Mouse (Mus musculus): ENCODE measurements around the gene Gm20425. TPM values are rescaled to one million over a fixed set of nuclear protein-coding genes. Genes with fewer than 3 reads are reported as not detected.
"Not testable (repeated sequence)": the region's sequence is repeated elsewhere in the genome, so short reads cannot be mapped to it uniquely, and the experiment has no call there.

Gm20425 gene
- polyA plus RNA-seq, 1 experiment from 2014 or later: 1.6 TPM

- no peaks in the 10 kb centered on the region for H3K36me3 ChIP-seq (ENCODE audit: control insufficient read depth, insufficient read depth, low read length)
- DNase-seq (ENCODE audit: low spot score) (peak; percentile 83), ATAC-seq (ENCODE audit: low FRiP score) (peak; percentile 82)
- H3K9ac ChIP-seq (ENCODE audit: low read depth, low read length): peak overlapping the region; percentile 25; the same call in 1 of the 2 replicates
- H3K4me2 ChIP-seq (replicated peaks; ENCODE audit: low read depth, low read length): peak overlapping the region; percentile 39
- H3K27ac ChIP-seq (ENCODE audit: low read depth, low read length): no peak overlapping the region
- no peaks in the 10 kb centered on the region for H3K4me1 ChIP-seq (replicated peaks; ENCODE audit: control insufficient read depth, insufficient read depth, low read length)
- 4% methylated on average over 20 of the region's 20 CpGs for WGBS
- no peaks in the 10 kb centered on the region for H3K27me3 ChIP-seq (ENCODE audit: control insufficient read depth, insufficient read depth, low read length)
- no peaks in the 10 kb centered on the region for H3K9me3 ChIP-seq (ENCODE audit: control insufficient read depth, low read length)
- 0 out of 2 replicates have a peak overlapping the region, but pooled peaks have one; percentile 4 for H3K4me3 ChIP-seq (ENCODE audit: low read depth, low read length)
These were observed 49.1 kb downstream of the Gm20425 start for GRCm38 (mm10) chr9:103180807-103181565.

DNA sequence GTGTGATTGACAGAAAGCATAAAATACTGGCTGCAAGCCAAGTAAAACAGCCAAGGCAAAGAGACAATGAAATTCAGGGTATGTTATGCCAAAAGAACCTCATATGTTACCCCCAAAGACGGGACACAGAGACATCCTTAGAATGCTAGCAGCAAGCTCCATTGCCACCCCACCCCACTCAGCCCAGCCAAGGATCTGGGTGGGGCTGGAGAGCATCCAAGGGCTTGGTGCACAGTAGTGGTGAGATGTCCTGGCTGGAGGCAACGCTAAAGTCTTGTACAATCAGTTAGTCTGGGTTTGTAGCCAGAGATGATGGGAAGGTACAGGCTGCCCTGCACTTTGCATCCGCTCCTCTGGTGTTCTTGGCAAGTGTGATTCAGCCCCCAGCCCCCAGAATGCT lies 49.8 kb downstream of the Gm20425 start:
- no peak overlapping the region for H3K4me3 ChIP-seq (ENCODE audit: low read depth, low read length)
- no peaks in the 10 kb centered on the region for H3K27me3 ChIP-seq (ENCODE audit: control insufficient read depth, insufficient read depth, low read length)
- no peaks in the 10 kb centered on the region for H3K36me3 ChIP-seq (ENCODE audit: control insufficient read depth, insufficient read depth, low read length)
- 80% methylated on average over 3 of the region's 3 CpGs for WGBS
- H3K4me2 ChIP-seq (replicated peaks; ENCODE audit: low read depth, low read length): no peak overlapping the region; the same call in 1 of the 2 replicates
- no peak overlapping the region for H3K27ac ChIP-seq (ENCODE audit: low read depth, low read length)
- DNase-seq (ENCODE audit: low spot score) (no peak), ATAC-seq (ENCODE audit: low FRiP score) (no peak)
- H3K4me1 ChIP-seq (replicated peaks; ENCODE audit: control insufficient read depth, insufficient read depth, low read length): no peaks in the 10 kb centered on the region
- H3K9me3 ChIP-seq (ENCODE audit: control insufficient read depth, low read length): no peaks in the 10 kb centered on the region
- peak overlapping the region; percentile 25; the same call in 1 of the 2 replicates for H3K9ac ChIP-seq (ENCODE audit: low read depth, low read length)

- Histone ChIP-seq H3K4me3 (ENCODE audit: low read depth, low read length) (no peak overlapping the region), H3K36me3 (ENCODE audit: control insufficient read depth, insufficient read depth, low read length) (no peaks in the 10 kb centered on the region), H3K4me2 (replicated peaks; ENCODE audit: low read depth, low read length) (no peak overlapping the region), H3K27ac (ENCODE audit: low read depth, low read length) (no peak overlapping the region), H3K9me3 (ENCODE audit: control insufficient read depth, low read length) (no peaks in the 10 kb centered on the region), H3K9ac (ENCODE audit: low read depth, low read length) (no peak overlapping the region), H3K27me3 (ENCODE audit: control insufficient read depth, insufficient read depth, low read length) (no peaks in the 10 kb centered on the region), H3K4me1 (replicated peaks; ENCODE audit: control insufficient read depth, insufficient read depth, low read length) (no peaks in the 10 kb centered on the region)
- ATAC-seq (ENCODE audit: low FRiP score) (no peak), DNase-seq (ENCODE audit: low spot score) (no peak)
- 95% methylated on average over 7 of the region's 7 CpGs for WGBS
These were observed 54.4 kb downstream of the Gm20425 start for GRCm38 (mm10) chr9:103175692-103176091.

- Histone ChIP-seq H3K9me3 (ENCODE audit: control insufficient read depth, low read length) (no peaks in the 10 kb centered on the region), H3K4me1 (replicated peaks; ENCODE audit: control insufficient read depth, insufficient read depth, low read length) (no peaks in the 10 kb centered on the region), H3K4me2 (replicated peaks; ENCODE audit: low read depth, low read length) (no peak overlapping the region), H3K27me3 (ENCODE audit: control insufficient read depth, insufficient read depth, low read length) (no peaks in the 10 kb centered on the region), H3K36me3 (ENCODE audit: control insufficient read depth, insufficient read depth, low read length) (no peaks in the 10 kb centered on the region), H3K27ac (ENCODE audit: low read depth, low read length) (no peak overlapping the region), H3K4me3 (ENCODE audit: low read depth, low read length) (no peak overlapping the region), H3K9ac (ENCODE audit: low read depth, low read length) (no peak overlapping the region)
- ATAC-seq (ENCODE audit: low FRiP score) (no peak), DNase-seq (ENCODE audit: low spot score) (peak; percentile 17)
- WGBS: 59% methylated on average over 6 of the region's 6 CpGs
These were observed 55.2 kb downstream of the Gm20425 start for GRCm38 (mm10) chr9:103174771-103175519.

- H3K36me3 ChIP-seq (ENCODE audit: control insufficient read depth, insufficient read depth, low read length): no peaks in the 10 kb centered on the region
- no peaks in the 10 kb centered on the region for H3K9me3 ChIP-seq (ENCODE audit: control insufficient read depth, low read length)
- no peak for DNase-seq (ENCODE audit: low spot score)
- H3K27me3 ChIP-seq (ENCODE audit: control insufficient read depth, insufficient read depth, low read length): no peaks in the 10 kb centered on the region
- H3K27ac ChIP-seq (ENCODE audit: low read depth, low read length): no peak overlapping the region
- ATAC-seq (ENCODE audit: low FRiP score): no peak
- WGBS: 81% methylated on average over 7 of the region's 7 CpGs
- no peak overlapping the region for H3K4me2 ChIP-seq (replicated peaks; ENCODE audit: low read depth, low read length)
- no peaks in the 10 kb centered on the region for H3K4me1 ChIP-seq (replicated peaks; ENCODE audit: control insufficient read depth, insufficient read depth, low read length)
- no peak overlapping the region for H3K4me3 ChIP-seq (ENCODE audit: low read depth, low read length)
- H3K9ac ChIP-seq (ENCODE audit: low read depth, low read length): no peak overlapping the region
These were observed 61.3 kb downstream of the Gm20425 start for GRCm38 (mm10) chr9:103168771-103169170.

DNA sequence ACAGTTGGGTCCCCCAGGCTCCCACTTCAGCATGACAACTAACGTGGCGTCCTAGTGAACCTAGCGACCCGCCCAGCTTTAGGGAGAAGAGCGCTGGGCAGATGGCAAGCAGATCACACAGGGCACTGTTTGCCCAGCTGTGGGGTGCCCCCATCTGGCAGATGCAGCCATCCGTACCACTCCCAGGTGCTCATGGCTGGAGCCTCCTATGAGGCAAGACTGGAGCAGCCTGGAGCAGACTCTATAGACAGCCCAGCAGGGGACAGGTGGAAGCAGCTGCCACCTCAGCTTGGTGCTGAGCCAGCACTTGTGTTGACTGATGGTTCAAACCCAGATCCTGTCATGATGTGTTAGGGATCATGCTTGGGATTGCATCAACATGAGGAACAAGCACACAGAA lies 62.1 kb downstream of the Gm20425 start:
- Histone ChIP-seq H3K4me2 (replicated peaks; ENCODE audit: low read depth, low read length) (no peak overlapping the region), H3K4me1 (replicated peaks; ENCODE audit: control insufficient read depth, insufficient read depth, low read length) (no peaks in the 10 kb centered on the region), H3K27me3 (ENCODE audit: control insufficient read depth, insufficient read depth, low read length) (no peaks in the 10 kb centered on the region), H3K36me3 (ENCODE audit: control insufficient read depth, insufficient read depth, low read length) (no peaks in the 10 kb centered on the region), H3K9ac (ENCODE audit: low read depth, low read length) (no peak overlapping the region), H3K4me3 (ENCODE audit: low read depth, low read length) (no peak overlapping the region), H3K27ac (ENCODE audit: low read depth, low read length) (no peak overlapping the region), H3K9me3 (ENCODE audit: control insufficient read depth, low read length) (no peaks in the 10 kb centered on the region)
- no peak for DNase-seq (ENCODE audit: low spot score)
- ATAC-seq (ENCODE audit: low FRiP score): peak; percentile 35; the same call in 1 of the 2 replicates
- 73% methylated on average over 6 of the region's 6 CpGs for WGBS

DNA sequence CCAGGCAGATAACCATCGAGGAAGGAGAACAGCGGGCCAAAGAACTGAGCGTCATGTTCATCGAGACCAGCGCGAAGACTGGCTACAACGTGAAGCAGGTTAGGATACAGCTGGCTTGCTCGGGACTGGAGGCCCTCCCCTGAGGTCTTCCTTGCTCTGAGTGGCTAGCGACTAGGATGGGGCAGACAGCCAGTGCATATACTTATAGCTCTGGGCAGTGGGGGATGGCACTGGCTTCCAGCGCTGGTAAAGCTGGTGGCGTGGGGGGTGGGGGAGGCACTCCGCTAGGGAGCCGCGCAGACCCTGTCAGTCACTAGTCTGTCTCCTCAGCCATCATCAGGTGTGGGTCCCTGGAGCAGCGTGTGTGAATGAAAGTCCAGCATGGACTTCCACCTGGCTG lies 66.3 kb downstream of the Gm20425 start:
- DNase-seq (ENCODE audit: low spot score) (no peak), ATAC-seq (ENCODE audit: low FRiP score) (no peak)
- WGBS: 71% methylated on average over 15 of the region's 15 CpGs
- Histone ChIP-seq H3K36me3 (ENCODE audit: control insufficient read depth, insufficient read depth, low read length) (peaks cover 2% of the 10 kb centered on the region; the same call in 1 of the 2 replicates), H3K9ac (ENCODE audit: low read depth, low read length) (no peak overlapping the region), H3K9me3 (ENCODE audit: control insufficient read depth, low read length) (no peaks in the 10 kb centered on the region), H3K4me2 (replicated peaks; ENCODE audit: low read depth, low read length) (no peak overlapping the region), H3K4me3 (ENCODE audit: low read depth, low read length) (no peak overlapping the region), H3K27ac (ENCODE audit: low read depth, low read length) (no peak overlapping the region), H3K4me1 (replicated peaks; ENCODE audit: control insufficient read depth, insufficient read depth, low read length) (no peaks in the 10 kb centered on the region), H3K27me3 (ENCODE audit: control insufficient read depth, insufficient read depth, low read length) (no peaks in the 10 kb centered on the region)

DNA sequence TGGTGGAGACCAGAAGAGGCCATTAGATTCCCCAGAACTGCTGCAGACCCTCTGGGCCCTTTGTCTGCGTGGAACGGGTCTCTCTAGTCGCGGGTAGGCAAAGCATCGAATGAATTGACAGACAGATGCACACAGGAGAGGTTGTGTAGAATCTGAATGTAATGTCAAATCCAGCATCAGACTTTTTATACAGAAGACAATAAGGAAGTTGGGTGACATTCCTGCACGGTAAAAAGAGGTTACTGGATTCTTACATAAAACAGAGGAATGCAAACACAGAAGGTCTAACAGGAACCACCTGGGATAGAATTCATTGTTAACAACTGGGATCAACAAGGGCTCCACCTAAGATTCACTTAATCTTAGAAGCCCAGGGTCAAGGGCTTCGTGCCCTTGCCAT lies 74.9 kb downstream of the Gm20425 start:
- H3K9ac ChIP-seq (ENCODE audit: low read depth, low read length); H3K4me3 ChIP-seq (ENCODE audit: low read depth, low read length); H3K4me2 ChIP-seq (replicated peaks; ENCODE audit: low read depth, low read length); H3K36me3 ChIP-seq (ENCODE audit: control insufficient read depth, insufficient read depth, low read length); DNase-seq (ENCODE audit: low spot score); H3K9me3 ChIP-seq (ENCODE audit: control insufficient read depth, low read length); H3K27ac ChIP-seq (ENCODE audit: low read depth, low read length); ATAC-seq (ENCODE audit: low FRiP score); H3K4me1 ChIP-seq (replicated peaks; ENCODE audit: control insufficient read depth, insufficient read depth, low read length); H3K27me3 ChIP-seq (ENCODE audit: control insufficient read depth, insufficient read depth, low read length): not testable (repeated sequence)
- WGBS: 86% methylated on average over 7 of the region's 7 CpGs
